Mouse (Mus musculus) hindbrain, embryonic 13.5 days (tissue): ENCODE measurements around the gene Pcdh19. TPM values are rescaled to one million over a fixed set of nuclear protein-coding genes. Genes with fewer than 3 reads are reported as not detected.

Source experiments
- ATAC-seq: fragments of 200-750 bp; cut with Nextera tagmentation; 2 replicates; pipeline ENCODE4 v1.8.0; 2017; ENCODE audit warnings: moderate TSS enrichment; ENCODE audit not compliant: low FRiP score
- H3K27ac ChIP-seq: fragments of 300-500 bp; sonication (generic); 2 replicates; pipeline ENCODE4 v1.5.1; 2015; ENCODE audit warnings: inconsistent platforms, mild to moderate bottlenecking, moderate library complexity
- H3K27me3 ChIP-seq: fragments of 300-500 bp; sonication (generic); 2 replicates; pipeline ENCODE4 v1.6.1; 2015; ENCODE audit warnings: mild to moderate bottlenecking, inconsistent platforms
- H3K36me3 ChIP-seq: fragments of 300-500 bp; sonication (generic); 2 replicates; pipeline ENCODE4 v1.6.1; 2015; ENCODE audit warnings: mild to moderate bottlenecking, inconsistent platforms
- H3K4me1 ChIP-seq: fragments of 300-500 bp; sonication (generic); replicated peaks from 2 replicates; pipeline ENCODE4 v1.6.1; 2015; ENCODE audit warnings: inconsistent platforms
- H3K4me2 ChIP-seq: fragments of 300-500 bp; sonication (generic); 2 replicates; pipeline ENCODE4 v1.6.1; 2015; ENCODE audit warnings: inconsistent platforms, mild to moderate bottlenecking, moderate library complexity
- H3K4me3 ChIP-seq: fragments of 300-500 bp; sonication (generic); 2 replicates; pipeline ENCODE4 v1.5.1; 2015; ENCODE audit warnings: mild to moderate bottlenecking, inconsistent platforms
- H3K9ac ChIP-seq: fragments of 300-500 bp; sonication (generic); 2 replicates; pipeline ENCODE4 v1.6.1; 2015; ENCODE audit warnings: mild to moderate bottlenecking, inconsistent platforms
- H3K9me3 ChIP-seq: fragments of 300-500 bp; sonication (generic); 2 replicates; pipeline ENCODE4 v1.6.1; 2016; ENCODE audit warnings: inconsistent platforms
- WGBS: fragments of 180-500 bp; shearing (Covaris S2); methylation state at CpG from one replicate; pipeline ENCODE4 v1.1.7; 2015; 5-methylcytosine and 5-hydroxymethylcytosine counted together
- polyA plus RNA-seq: library from polyadenylated mRNA; unstranded; fragments of >200 nt; fragmentation: Nextera tagmentation; extraction: Ambion mirVana; gene quantifications from 2 replicates; pipeline ENCODE4 v1.2.1, GENCODE M21; 2015

The Pcdh19 gene
- polyA plus RNA-seq, 1 experiment from 2014 or later = 11.0 TPM

DNA sequence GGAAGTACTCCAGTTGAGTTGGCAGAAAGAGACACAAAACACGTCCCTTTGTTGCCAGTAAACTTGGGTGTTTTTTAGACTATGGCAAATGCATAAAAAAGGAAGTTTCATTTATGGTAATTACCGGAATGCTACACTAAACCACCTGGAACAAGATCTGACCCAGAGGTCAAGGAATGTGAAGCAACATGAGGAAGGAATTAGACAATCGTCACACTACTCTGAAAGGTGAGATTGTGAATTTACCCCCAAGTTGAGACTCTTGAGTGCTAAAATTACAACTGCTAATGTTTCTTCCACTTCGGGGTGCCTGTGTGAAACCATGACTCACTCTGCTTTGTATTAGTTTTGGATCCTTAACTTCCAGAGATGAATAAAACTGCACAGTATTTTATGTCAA lies 33.6 kb downstream of the Pcdh19 start:
- Histone ChIP-seq H3K36me3 (no peaks in the 10 kb centered on the region), H3K27me3 (peaks cover 7% of the 10 kb centered on the region; the same call in 1 of the 2 replicates), H3K27ac (no peak overlapping the region), H3K4me2 (no peak overlapping the region), H3K4me3 (no peak overlapping the region), H3K9ac (no peak overlapping the region), H3K4me1 (0 out of 2 replicates have a peak, but pooled peaks cover 3% of the 10 kb centered on the region), H3K9me3 (no peaks in the 10 kb centered on the region)
- ATAC-seq = no peak
- 68% methylated on average over 4 of the region's 4 CpGs for WGBS

DNA sequence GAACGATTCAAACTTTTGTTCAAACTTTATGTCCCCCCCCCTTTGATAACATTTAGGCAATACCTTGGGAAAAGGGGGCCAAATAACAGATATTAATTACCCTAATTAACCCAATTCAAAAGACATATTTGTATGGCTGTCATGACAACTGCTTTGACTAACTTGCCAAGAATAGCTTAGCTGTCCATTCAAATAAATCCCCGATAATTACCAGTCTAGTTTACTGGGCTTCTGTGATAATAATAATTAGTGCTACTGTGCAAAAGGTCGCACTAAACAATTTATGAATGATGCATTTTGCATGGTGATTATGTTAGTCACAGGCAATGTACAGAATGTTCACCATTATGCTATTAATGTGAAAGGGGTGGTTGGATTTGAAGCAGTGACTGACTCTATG lies 35.7 kb downstream of the Pcdh19 start:
- Histone ChIP-seq H3K9ac (no peak overlapping the region), H3K9me3 (no peaks in the 10 kb centered on the region), H3K4me3 (no peak overlapping the region), H3K4me2 (no peak overlapping the region), H3K27ac (no peak overlapping the region), H3K36me3 (no peaks in the 10 kb centered on the region), H3K27me3 (no peaks in the 10 kb centered on the region; the same call in 1 of the 2 replicates), H3K4me1 (0 out of 2 replicates have a peak, but pooled peaks cover 3% of the 10 kb centered on the region)
- ATAC-seq = no peak
- WGBS = 62% methylated on average over 3 of the region's 3 CpGs

DNA sequence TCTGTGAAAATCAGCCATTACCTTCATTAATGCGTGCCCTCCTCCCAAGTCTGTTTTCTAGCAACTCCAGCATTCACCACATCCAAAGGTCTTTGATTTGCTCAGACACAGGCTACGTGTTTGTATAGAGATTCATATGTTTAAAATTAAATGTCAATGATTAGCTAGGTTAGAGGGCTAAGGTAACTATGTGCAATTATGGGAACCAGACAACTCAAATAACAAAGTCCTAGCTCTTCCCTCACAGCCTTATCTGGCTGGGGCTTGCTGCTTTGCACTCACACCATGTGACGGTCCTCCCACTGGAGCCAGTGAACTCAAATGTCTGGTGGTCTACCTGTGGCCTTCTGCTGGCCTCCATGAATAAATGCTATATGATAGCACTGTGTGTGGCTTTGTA lies 38.4 kb downstream of the Pcdh19 start:
- Histone ChIP-seq H3K4me2 (no peak overlapping the region), H3K27me3 (no peaks in the 10 kb centered on the region; the same call in 1 of the 2 replicates), H3K9me3 (no peaks in the 10 kb centered on the region), H3K9ac (no peak overlapping the region), H3K27ac (no peak overlapping the region), H3K4me3 (no peak overlapping the region), H3K36me3 (no peaks in the 10 kb centered on the region), H3K4me1 (no peaks in the 10 kb centered on the region)
- ATAC-seq = no peak
- 77% methylated on average over 3 of the region's 3 CpGs for WGBS

GRCm38 (mm10) chrX:133647809-133648208 lies 41.0 kb downstream of the Pcdh19 start:
- no peak overlapping the region for H3K4me3 ChIP-seq
- no peaks in the 10 kb centered on the region for H3K9me3 ChIP-seq
- 55% methylated on average over 2 of the region's 2 CpGs for WGBS
- no peak overlapping the region for H3K4me2 ChIP-seq
- H3K27ac ChIP-seq = no peak overlapping the region
- H3K9ac ChIP-seq = no peak overlapping the region
- no peaks in the 10 kb centered on the region; the same call in 1 of the 2 replicates for H3K27me3 ChIP-seq
- H3K36me3 ChIP-seq = no peaks in the 10 kb centered on the region
- no peaks in the 10 kb centered on the region for H3K4me1 ChIP-seq
- no peak for ATAC-seq

- no peak overlapping the region for H3K4me3 ChIP-seq
- H3K4me2 ChIP-seq = no peak overlapping the region
- peaks cover 3% of the 10 kb centered on the region; the same call in 1 of the 2 replicates for H3K27me3 ChIP-seq
- ATAC-seq = no peak
- no peaks in the 10 kb centered on the region for H3K36me3 ChIP-seq
- H3K9me3 ChIP-seq = no peaks in the 10 kb centered on the region
- no peak overlapping the region for H3K9ac ChIP-seq
- H3K27ac ChIP-seq = no peak overlapping the region
- no peaks in the 10 kb centered on the region for H3K4me1 ChIP-seq
Measured at GRCm38 (mm10) chrX:133639445-133639844, 49.3 kb downstream of the Pcdh19 start.

DNA sequence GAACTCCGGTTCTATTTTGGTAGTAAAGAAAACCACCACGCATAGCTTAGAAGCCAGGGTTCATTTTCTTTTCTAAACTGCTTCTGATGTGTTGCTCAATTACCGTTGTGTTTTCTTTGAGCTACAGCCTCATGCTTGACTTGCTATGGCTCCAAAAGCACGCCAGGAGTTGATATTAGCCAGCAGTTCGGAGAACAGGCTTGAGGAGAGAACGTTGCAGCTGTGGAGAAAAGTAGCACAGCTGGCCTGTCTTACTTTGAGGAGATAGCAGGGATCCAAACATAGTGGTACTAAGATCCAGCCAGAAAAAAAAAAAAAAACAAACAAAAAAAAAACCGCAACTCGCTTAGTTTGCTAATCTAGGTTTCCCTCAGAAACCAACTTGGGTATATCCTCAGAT lies 59.2 kb downstream of the Pcdh19 start:
- no peak for ATAC-seq
- 75% methylated on average over 8 of the region's 8 CpGs for WGBS
- Histone ChIP-seq H3K36me3 (no peaks in the 10 kb centered on the region), H3K9me3 (no peaks in the 10 kb centered on the region), H3K9ac (no peak overlapping the region), H3K4me1 (no peaks in the 10 kb centered on the region), H3K27ac (no peak overlapping the region), H3K4me2 (no peak overlapping the region), H3K27me3 (no peaks in the 10 kb centered on the region; the same call in 1 of the 2 replicates), H3K4me3 (no peak overlapping the region)

DNA sequence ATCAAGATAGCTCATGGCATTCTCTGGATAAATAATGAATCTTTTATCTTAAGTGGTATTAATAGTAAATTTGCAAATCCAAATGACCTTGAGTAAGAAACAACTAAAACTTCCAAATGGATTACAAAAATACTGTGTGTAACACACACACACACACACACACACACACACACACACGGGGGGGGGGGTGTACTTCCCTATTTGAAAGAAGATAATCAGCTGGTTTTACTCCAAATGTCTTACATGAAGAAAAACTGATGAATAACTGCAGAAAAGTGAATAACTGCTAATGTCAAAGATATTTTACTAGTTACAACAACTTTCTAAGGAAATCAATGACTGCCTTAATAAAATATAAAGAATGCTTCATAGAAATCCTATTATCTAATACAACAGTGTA lies 70.6 kb downstream of the Pcdh19 start:
- Histone ChIP-seq H3K27me3 (no peaks in the 10 kb centered on the region), H3K9ac (no peak overlapping the region), H3K4me3 (no peak overlapping the region), H3K27ac (no peak overlapping the region), H3K9me3 (no peaks in the 10 kb centered on the region), H3K36me3 (no peaks in the 10 kb centered on the region), H3K4me1 (no peaks in the 10 kb centered on the region), H3K4me2 (no peak overlapping the region)
- ATAC-seq = no peak
- 75% methylated on average over 1 of the region's 1 CpGs for WGBS

GRCm38 (mm10) chrX:133605828-133606227 lies 83.0 kb downstream of the Pcdh19 start:
- Histone ChIP-seq H3K4me2 (no peak overlapping the region), H3K36me3 (no peaks in the 10 kb centered on the region), H3K9me3 (no peaks in the 10 kb centered on the region), H3K9ac (no peak overlapping the region), H3K4me3 (no peak overlapping the region), H3K4me1 (no peaks in the 10 kb centered on the region), H3K27ac (no peak overlapping the region), H3K27me3 (peaks cover 3% of the 10 kb centered on the region; the same call in 1 of the 2 replicates)
- ATAC-seq = no peak
- WGBS = 58% methylated on average over 4 of the region's 4 CpGs

DNA sequence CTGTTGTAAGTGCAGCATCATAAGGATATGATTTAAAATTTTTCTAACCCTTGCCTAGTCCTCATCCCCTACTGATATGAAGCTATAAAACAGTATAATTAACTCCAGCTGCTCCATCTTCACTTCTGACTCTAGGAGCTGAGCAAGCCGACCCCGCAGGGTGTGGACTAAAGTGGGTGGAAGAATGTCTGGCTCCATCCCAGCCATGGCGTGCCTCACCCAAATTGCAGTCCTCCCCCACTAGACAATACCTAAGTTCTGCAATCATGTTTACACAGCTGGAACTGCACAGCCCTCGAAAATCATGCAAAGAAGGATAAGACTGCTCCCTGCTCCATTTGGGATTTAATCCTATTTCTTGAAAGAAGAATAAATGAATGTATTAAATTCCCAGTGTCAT lies 84.5 kb downstream of the Pcdh19 start:
- Histone ChIP-seq H3K4me2 (no peak overlapping the region), H3K4me1 (no peaks in the 10 kb centered on the region), H3K9me3 (no peaks in the 10 kb centered on the region), H3K27me3 (peaks cover 3% of the 10 kb centered on the region; the same call in 1 of the 2 replicates), H3K4me3 (no peak overlapping the region), H3K9ac (no peak overlapping the region), H3K36me3 (no peaks in the 10 kb centered on the region), H3K27ac (no peak overlapping the region)
- WGBS = 55% methylated on average over 4 of the region's 4 CpGs
- no peak for ATAC-seq

- WGBS = 56% methylated on average over 2 of the region's 2 CpGs
- no peaks in the 10 kb centered on the region for H3K4me1 ChIP-seq
- H3K27me3 ChIP-seq = 0 out of 2 replicates have a peak, but pooled peaks cover 3% of the 10 kb centered on the region
- H3K27ac ChIP-seq = no peak overlapping the region
- no peaks in the 10 kb centered on the region for H3K36me3 ChIP-seq
- H3K4me2 ChIP-seq = no peak overlapping the region
- H3K9me3 ChIP-seq = no peaks in the 10 kb centered on the region
- H3K4me3 ChIP-seq = no peak overlapping the region
- no peak overlapping the region for H3K9ac ChIP-seq
- ATAC-seq = no peak
Measured at GRCm38 (mm10) chrX:133602068-133602467, 86.7 kb downstream of the Pcdh19 start.

DNA sequence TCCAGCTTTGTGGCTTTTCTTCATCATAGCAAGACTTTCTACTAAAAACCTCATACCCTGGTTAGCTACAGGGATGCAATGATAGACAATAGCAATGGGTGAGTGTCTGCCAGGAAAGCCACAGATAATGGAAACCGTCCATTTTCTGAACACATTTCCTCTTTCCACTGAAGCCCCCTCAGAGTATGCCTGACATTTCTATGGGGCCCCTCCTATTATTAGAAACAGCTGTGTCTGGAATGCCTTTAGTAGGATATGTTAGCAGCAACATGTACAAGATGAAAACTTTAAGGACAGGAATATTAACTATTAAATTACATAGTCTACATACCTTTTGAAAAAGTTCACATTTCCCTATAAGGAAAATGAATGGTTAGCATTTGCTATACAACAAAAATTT lies 87.1 kb downstream of the Pcdh19 start:
- no peak overlapping the region for H3K9ac ChIP-seq
- no peak overlapping the region for H3K4me3 ChIP-seq
- no peaks in the 10 kb centered on the region for H3K36me3 ChIP-seq
- 0 out of 2 replicates have a peak, but pooled peaks cover 3% of the 10 kb centered on the region for H3K27me3 ChIP-seq
- H3K4me1 ChIP-seq = no peaks in the 10 kb centered on the region
- ATAC-seq = no peak
- WGBS = 64% methylated on average over 1 of the region's 1 CpGs
- H3K27ac ChIP-seq = no peak overlapping the region
- H3K4me2 ChIP-seq = no peak overlapping the region
- no peaks in the 10 kb centered on the region for H3K9me3 ChIP-seq

GRCm38 (mm10) chrX:133601195-133601594 lies 87.6 kb downstream of the Pcdh19 start:
- no peak for ATAC-seq
- WGBS = 76% methylated on average over 2 of the region's 2 CpGs
- H3K4me2 ChIP-seq = no peak overlapping the region

DNA sequence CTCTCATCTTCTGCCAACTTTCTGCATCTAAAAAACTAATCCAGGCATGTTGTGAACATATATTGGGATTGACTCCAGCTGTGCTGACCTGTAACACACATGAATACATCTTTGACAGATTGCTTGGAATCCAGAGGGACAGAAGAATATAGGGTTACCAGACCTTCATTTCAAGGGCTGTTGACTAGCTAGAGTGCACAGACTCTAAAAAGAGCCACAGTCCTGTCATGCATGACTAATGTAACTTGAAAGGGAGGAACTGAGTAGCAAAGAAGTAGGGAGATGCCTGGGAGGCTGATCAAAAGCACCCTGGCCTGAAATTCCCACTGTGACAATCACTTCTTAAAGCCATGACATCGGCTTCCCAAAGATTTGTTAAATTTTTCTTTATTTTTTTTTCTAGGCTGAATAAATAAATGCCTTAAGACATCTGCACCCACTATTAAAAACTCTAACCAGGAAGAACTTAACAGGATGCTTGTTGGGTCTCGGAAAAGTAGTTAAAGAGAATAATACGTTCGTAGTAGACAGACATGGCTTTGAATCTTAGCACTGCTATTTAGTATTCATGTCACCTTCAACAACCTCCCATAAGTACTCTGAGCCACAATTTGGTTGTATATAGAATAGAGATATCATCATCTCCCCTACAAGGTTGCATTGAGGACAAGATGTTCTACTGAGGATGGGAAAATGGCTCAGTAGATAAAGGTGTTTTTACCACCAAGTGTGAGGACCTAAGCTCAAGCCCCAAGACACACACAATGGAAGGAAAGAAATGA lies 113.0 kb downstream of the Pcdh19 start:
- Histone ChIP-seq H3K4me3 (no peak overlapping the region), H3K4me2 (no peak overlapping the region), H3K27me3 (no peaks in the 10 kb centered on the region), H3K27ac (no peak overlapping the region), H3K9me3 (no peaks in the 10 kb centered on the region), H3K4me1 (no peaks in the 10 kb centered on the region), H3K9ac (no peak overlapping the region), H3K36me3 (no peaks in the 10 kb centered on the region)
- WGBS = 38% methylated on average over 4 of the region's 4 CpGs
- no peak for ATAC-seq

More at GRCm38 (mm10) chrX:133601195-133601594, 87.6 kb downstream of the Pcdh19 start:
- Histone ChIP-seq H3K36me3 (no peaks in the 10 kb centered on the region), H3K4me1 (no peaks in the 10 kb centered on the region), H3K27me3 (0 out of 2 replicates have a peak, but pooled peaks cover 3% of the 10 kb centered on the region), H3K27ac (no peak overlapping the region), H3K9ac (no peak overlapping the region), H3K4me3 (no peak overlapping the region), H3K9me3 (no peaks in the 10 kb centered on the region)
